8 mouse cellular contexts compared by ENCODE assay signal in the genomic region with DNA sequence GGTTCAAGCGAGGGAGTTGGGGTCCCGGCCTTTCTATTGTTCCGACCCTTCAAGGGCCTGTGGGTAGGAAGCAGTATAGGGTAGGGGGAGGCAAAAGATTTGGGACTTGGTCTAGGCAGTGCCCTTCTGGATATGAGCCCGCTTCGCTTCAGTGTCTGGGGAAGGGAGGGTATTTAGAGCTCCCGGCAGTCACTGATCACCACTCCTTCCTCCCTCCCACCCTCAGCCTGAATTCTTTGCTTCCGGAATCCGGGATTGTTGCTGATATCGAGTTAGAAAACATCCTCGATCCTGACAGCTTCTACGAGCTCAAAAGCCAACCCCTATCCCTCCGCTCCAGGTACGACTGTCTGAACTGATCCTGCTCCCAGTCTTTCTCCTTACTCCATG. TPM values are rescaled to one million over a fixed set of nuclear protein-coding genes. Genes with fewer than 3 reads are reported as not detected.
DNase-seq lines count a peak whose midpoint lies in the region; ATAC-seq and TF ChIP-seq lines count a peak whose summit lies in the region.

No protein-coding gene starts in this region.

- no peaks in the 10 kb centered on the region for H3K27me3 ChIP-seq in forebrain, embryonic 11.5 days (ENCODE audit: control insufficient read depth, insufficient read depth, low read length)
- no peaks in the 10 kb centered on the region for H3K27me3 ChIP-seq in limb, embryonic 11.5 days (ENCODE audit: control insufficient read depth, insufficient read depth, low read length)
- no peaks in the 10 kb centered on the region for H3K27me3 ChIP-seq in neural tube, embryonic 15.5 days (replicated peaks)
- no peaks in the 10 kb centered on the region for H3K27me3 ChIP-seq in thymus, adult 2 months (ENCODE audit: control insufficient read depth, insufficient read depth, low read length)

- WGBS in lung, adult 2 months = 39% methylated on average over 13 of the region's 13 CpGs
- WGBS in forebrain, embryonic 11.5 days = 23% methylated on average over 11 of the region's 13 CpGs
- 24% methylated on average over 13 of the region's 13 CpGs for WGBS in limb, embryonic 11.5 days
- WGBS in neural tube, embryonic 15.5 days = 25% methylated on average over 13 of the region's 13 CpGs
- 93% methylated on average over 13 of the region's 13 CpGs for WGBS in thymus, adult 2 months

- no peak for TF ChIP-seq CTCF in lung, adult 2 months (IDR thresholded peaks at IDR 0.05; ENCODE audit: insufficient read depth, low read length)
- TF ChIP-seq CTCF in thymus, adult 2 months (IDR thresholded peaks at IDR 0.05; ENCODE audit: borderline replicate concordance, control insufficient read depth, extremely low read depth, insufficient read depth, low read length, poor library complexity) = no peak

- H3K9ac ChIP-seq in forebrain, embryonic 11.5 days (ENCODE audit: low read length) = no peak overlapping the region
- H3K9ac ChIP-seq in limb, embryonic 11.5 days (ENCODE audit: low read length) = no peak overlapping the region
- H3K9ac ChIP-seq in neural tube, embryonic 15.5 days (replicated peaks) = peak overlapping the region; percentile 29

- no peak for ATAC-seq in forebrain, embryonic 11.5 days (replicated peaks; ENCODE audit: low FRiP score)
- no peak for ATAC-seq in limb, embryonic 11.5 days (ENCODE audit: insufficient number of reproducible peaks, low FRiP score, low TSS enrichment, low read depth)
- ATAC-seq in neural tube, embryonic 15.5 days (ENCODE audit: low FRiP score) = no peak

- no peak for TF ChIP-seq POLR2A in lung, adult 2 months (IDR thresholded peaks at IDR 0.05; ENCODE audit: borderline replicate concordance, extremely low read depth, low read depth, low read length)
- TF ChIP-seq POLR2A in thymus, adult 2 months (IDR thresholded peaks at IDR 0.05; ENCODE audit: control insufficient read depth, extremely low read depth, insufficient read depth, low read length, poor library complexity) = no peak

- H3K36me3 ChIP-seq in forebrain, embryonic 11.5 days (ENCODE audit: control insufficient read depth, insufficient read depth, low read length) = no peaks in the 10 kb centered on the region; the same call in 1 of the 2 replicates
- H3K36me3 ChIP-seq in limb, embryonic 11.5 days (ENCODE audit: control insufficient read depth, insufficient read depth, low read length) = no peaks in the 10 kb centered on the region
- peaks cover 14% of the 10 kb centered on the region for H3K36me3 ChIP-seq in neural tube, embryonic 15.5 days
- H3K36me3 ChIP-seq in thymus, adult 2 months (ENCODE audit: control insufficient read depth, insufficient read depth, low read length) = no peaks in the 10 kb centered on the region

- H3K4me2 ChIP-seq in forebrain, embryonic 11.5 days (ENCODE audit: low read depth, low read length, severe bottlenecking) = peak overlapping the region; percentile 68; the same call in 1 of the 2 replicates
- H3K4me2 ChIP-seq in limb, embryonic 11.5 days (ENCODE audit: low read depth, severe bottlenecking) = peak overlapping the region; percentile 22; the same call in 1 of the 2 replicates
- H3K4me2 ChIP-seq in neural tube, embryonic 15.5 days = peak overlapping the region; percentile 63

- peak overlapping the region; percentile 56 for H3K4me3 ChIP-seq in lung, adult 2 months (replicated peaks; ENCODE audit: extremely low read depth, low read depth, low read length)
- peak overlapping the region; percentile 58 for H3K4me3 ChIP-seq in forebrain, embryonic 11.5 days (ENCODE audit: low read depth, low read length)
- no peak overlapping the region for H3K4me3 ChIP-seq in limb, embryonic 11.5 days (ENCODE audit: low read depth, low read length)
- peak overlapping the region; percentile 61 for H3K4me3 ChIP-seq in neural tube, embryonic 15.5 days (replicated peaks)
- no peak overlapping the region for H3K4me3 ChIP-seq in thymus, adult 2 months (ENCODE audit: control insufficient read depth, insufficient read depth, low read length)

- no peaks in the 10 kb centered on the region for H3K4me1 ChIP-seq in lung, adult 2 months (ENCODE audit: control insufficient read depth, insufficient read depth, low read length)
- H3K4me1 ChIP-seq in forebrain, embryonic 11.5 days (replicated peaks; ENCODE audit: control insufficient read depth, insufficient read depth, low read length) = peaks cover 2% of the 10 kb centered on the region; the same call in 1 of the 2 replicates
- no peaks in the 10 kb centered on the region for H3K4me1 ChIP-seq in limb, embryonic 11.5 days (ENCODE audit: control insufficient read depth, insufficient read depth, low read length)
- H3K4me1 ChIP-seq in neural tube, embryonic 15.5 days = peaks cover 27% of the 10 kb centered on the region
- peaks cover 26% of the 10 kb centered on the region for H3K4me1 ChIP-seq in thymus, adult 2 months (replicated peaks; ENCODE audit: control insufficient read depth, insufficient read depth, low read length)

- H3K9me3 ChIP-seq in forebrain, embryonic 11.5 days (ENCODE audit: control insufficient read depth, low read length) = no peaks in the 10 kb centered on the region
- no peaks in the 10 kb centered on the region for H3K9me3 ChIP-seq in limb, embryonic 11.5 days (ENCODE audit: control insufficient read depth, low read length)
- no peaks in the 10 kb centered on the region for H3K9me3 ChIP-seq in neural tube, embryonic 15.5 days (replicated peaks)

- no peak overlapping the region for H3K27ac ChIP-seq in forebrain, embryonic 11.5 days (ENCODE audit: low read depth, low read length)
- H3K27ac ChIP-seq in limb, embryonic 11.5 days (replicated peaks; ENCODE audit: low read depth, low read length) = no peak overlapping the region
- H3K27ac ChIP-seq in neural tube, embryonic 15.5 days (replicated peaks) = no peak overlapping the region
- H3K27ac ChIP-seq in thymus, adult 2 months (ENCODE audit: control insufficient read depth, insufficient read depth, low read length) = no peak overlapping the region

- no peak for DNase-seq in lung, adult 2 months
- no peak for DNase-seq in lung, postnatal 14 days
- no peak for DNase-seq in forebrain, embryonic 11.5 days (ENCODE audit: low spot score)
- no peak for DNase-seq in limb, embryonic 11.5 days (ENCODE audit: low spot score)
- DNase-seq in frontal cortex, postnatal 25 days (ENCODE audit: low spot score in 2 of 2) = no peak
- DNase-seq in frontal cortex, postnatal 14 days (ENCODE audit: low spot score in 2 of 2) = no peak
- no peak for DNase-seq in thymus, adult 2 months

RNA-seq across cellular contexts. Expression of a gene that starts 2.9 kb away (rescaled TPM):
- 28.8 and 31.8 TPM in 2 replicates for polyA plus RNA-seq in lung, adult 2 months (2012; rRNA removed)
- polyA plus RNA-seq in forebrain, embryonic 11.5 days (2014; fragmentation: Nextera tagmentation; extraction: Ambion mirVana) = 23.6 and 24.8 TPM in 2 replicates
- polyA plus RNA-seq in limb, embryonic 11.5 days (2014; fragmentation: Nextera tagmentation; extraction: Ambion mirVana) = 17.7 and 20.6 TPM in 2 replicates
- 24.7 and 25.2 TPM in 2 replicates for polyA plus RNA-seq in neural tube, embryonic 15.5 days (2015; fragmentation: Nextera tagmentation; extraction: Ambion mirVana)
- 26.4 and 29.5 TPM in 2 replicates for polyA plus RNA-seq in thymus, adult 2 months (2012; rRNA removed)

RNA-seq across cellular contexts. Expression of a gene that starts 14.6 kb away (rescaled TPM):
- 33.9 and 34.5 TPM in 2 replicates for polyA plus RNA-seq in lung, adult 2 months (2012; rRNA removed)
- polyA plus RNA-seq in forebrain, embryonic 11.5 days (2014; fragmentation: Nextera tagmentation; extraction: Ambion mirVana) = 22.8 and 27.8 TPM in 2 replicates
- polyA plus RNA-seq in limb, embryonic 11.5 days (2014; fragmentation: Nextera tagmentation; extraction: Ambion mirVana) = 21.4 and 22.8 TPM in 2 replicates
- polyA plus RNA-seq in neural tube, embryonic 15.5 days (2015; fragmentation: Nextera tagmentation; extraction: Ambion mirVana) = 50.8 and 56.3 TPM in 2 replicates
- 6.8 and 9.3 TPM in 2 replicates for polyA plus RNA-seq in thymus, adult 2 months (2012; rRNA removed)

RNA-seq across cellular contexts. Expression of a gene that starts 24.3 kb away (rescaled TPM):
- 19.0 and 32.4 TPM in 2 replicates for polyA plus RNA-seq in lung, adult 2 months (2012; rRNA removed)
- polyA plus RNA-seq in forebrain, embryonic 11.5 days (2014; fragmentation: Nextera tagmentation; extraction: Ambion mirVana) = 56.2 and 57.2 TPM in 2 replicates
- polyA plus RNA-seq in limb, embryonic 11.5 days (2014; fragmentation: Nextera tagmentation; extraction: Ambion mirVana) = 34.4 and 41.7 TPM in 2 replicates
- polyA plus RNA-seq in neural tube, embryonic 15.5 days (2015; fragmentation: Nextera tagmentation; extraction: Ambion mirVana) = 63.0 and 67.4 TPM in 2 replicates
- 68.4 and 73.1 TPM in 2 replicates for polyA plus RNA-seq in thymus, adult 2 months (2012; rRNA removed)

RNA-seq across cellular contexts. Expression of a gene that starts 37.0 kb away (rescaled TPM):
- polyA plus RNA-seq in lung, adult 2 months (2012; rRNA removed) = 41.0 and 46.2 TPM in 2 replicates
- 88.7 and 94.0 TPM in 2 replicates for polyA plus RNA-seq in forebrain, embryonic 11.5 days (2014; fragmentation: Nextera tagmentation; extraction: Ambion mirVana)
- 85.7 and 99.5 TPM in 2 replicates for polyA plus RNA-seq in limb, embryonic 11.5 days (2014; fragmentation: Nextera tagmentation; extraction: Ambion mirVana)
- polyA plus RNA-seq in neural tube, embryonic 15.5 days (2015; fragmentation: Nextera tagmentation; extraction: Ambion mirVana) = 128 and 132 TPM in 2 replicates
- 39.9 and 44.4 TPM in 2 replicates for polyA plus RNA-seq in thymus, adult 2 months (2012; rRNA removed)

RNA-seq across cellular contexts. Expression of a gene that starts 43.2 kb away (rescaled TPM):
- polyA plus RNA-seq in lung, adult 2 months (2012; rRNA removed) = 1.7 and 2.7 TPM in 2 replicates
- 0.55 TPM in 1 of 2 replicates, not detected in the other for polyA plus RNA-seq in forebrain, embryonic 11.5 days (2014; fragmentation: Nextera tagmentation; extraction: Ambion mirVana)
- polyA plus RNA-seq in limb, embryonic 11.5 days (2014; fragmentation: Nextera tagmentation; extraction: Ambion mirVana) = not detected in 2 replicates
- 1.4 TPM in 1 of 2 replicates, not detected in the other for polyA plus RNA-seq in neural tube, embryonic 15.5 days (2015; fragmentation: Nextera tagmentation; extraction: Ambion mirVana)
- 1.8 and 1.9 TPM in 2 replicates for polyA plus RNA-seq in thymus, adult 2 months (2012; rRNA removed)

Comparison
In these comparisons a context has a peak if more than half of its experiments do, and no peak if none do; other contexts are left out.
1. H3K4me3 ChIP-seq: peak in lung, adult 2 months (single experiment), forebrain, embryonic 11.5 days (single experiment) and neural tube, embryonic 15.5 days (single experiment); none in limb, embryonic 11.5 days (single experiment) and thymus, adult 2 months (single experiment).
2. Peak in every context shown above with its lines, with median percentiles within 50 percentile points of each other: H3K4me2 ChIP-seq.